9 mouse cellular contexts compared by ENCODE assay signal in genomic region chr2:84956274-84956673, GRCm38 (mm10). TPM values are rescaled to one million over a fixed set of nuclear protein-coding genes. Genes with fewer than 3 reads are reported as not detected.
DNase-seq lines count a peak whose midpoint lies in the region; ATAC-seq and TF ChIP-seq lines count a peak whose summit lies in the region.
"Had no signal": no experiment of that assay in that cellular context is flagged by ENCODE, and none has a peak within 500 bp of the region (broad histone marks: within the 10 kb centered on the region; RNA-seq: fewer than 3 reads in every experiment).

No protein-coding gene starts in this region.

- H3K4me3 ChIP-seq in ES-Bruce4 (ENCODE audit: low read depth, low read length) = no peak overlapping the region
- no peak overlapping the region for H3K4me3 ChIP-seq in lung, adult 2 months (replicated peaks; ENCODE audit: extremely low read depth, low read depth, low read length)
- H3K4me3 ChIP-seq: heart, embryonic 13.5 days had no signal

- peak; percentile 83 for TF ChIP-seq CTCF in ES-Bruce4 (IDR thresholded peaks at IDR 0.05; ENCODE audit: low read depth, low read length)
- peak; percentile 83 for TF ChIP-seq CTCF in lung, adult 2 months (IDR thresholded peaks at IDR 0.05; ENCODE audit: insufficient read depth, low read length)

- no peak overlapping the region for H3K9ac ChIP-seq in ES-Bruce4 (ENCODE audit: low read depth, poor library complexity, severe bottlenecking)
- H3K9ac ChIP-seq: heart, embryonic 13.5 days had no signal

- no peak for TF ChIP-seq EP300 in ES-Bruce4 (IDR thresholded peaks at IDR 0.05; ENCODE audit: insufficient read depth, low read depth, low read length)

- no peak overlapping the region for H3K27ac ChIP-seq in ES-Bruce4 (ENCODE audit: insufficient read depth, low read length)
- H3K27ac ChIP-seq: heart, embryonic 13.5 days had no signal

- H3K27me3 ChIP-seq in ES-Bruce4 (ENCODE audit: control insufficient read depth, insufficient read depth, low read length, poor library complexity, severe bottlenecking) = no peaks in the 10 kb centered on the region; the same call in 1 of the 2 replicates
- H3K27me3 ChIP-seq: heart, embryonic 13.5 days had no signal

- DNase-seq in B cell, adult 2 months = peak; percentile 91 to 92
- peak; percentile 7 for DNase-seq in cerebellum, adult 8-10 months
- peak; percentile 28 for DNase-seq in large intestine, adult 2 months (ENCODE audit: low read depth, low spot score)
- peak; percentile 47 for DNase-seq in lung, adult 2 months
- peak; percentile 39 for DNase-seq in retina, postnatal 1 day
- DNase-seq in yolk sac, embryonic 10.5 days (ENCODE audit: low spot score) = peak; percentile 57

- peak; percentile 95 for ATAC-seq in granulocyte monocyte progenitor cell, adult 5-6 weeks (replicated peaks; ENCODE audit: poor library complexity, severe bottlenecking)

- WGBS in large intestine, adult 2 months = 51% methylated on average over 5 of the region's 5 CpGs
- 45% methylated on average over 5 of the region's 5 CpGs for WGBS in lung, adult 2 months

- no peaks in the 10 kb centered on the region for H3K4me1 ChIP-seq in ES-Bruce4 (ENCODE audit: control insufficient read depth, insufficient read depth, low read length)
- H3K4me1 ChIP-seq in lung, adult 2 months (ENCODE audit: control insufficient read depth, insufficient read depth, low read length) = no peaks in the 10 kb centered on the region
- H3K4me1 ChIP-seq: heart, embryonic 13.5 days had no signal

- no peaks in the 10 kb centered on the region for H3K36me3 ChIP-seq in ES-Bruce4 (ENCODE audit: control insufficient read depth, insufficient read depth, low read length, poor library complexity, severe bottlenecking)

- no peak for TF ChIP-seq POLR2A in ES-Bruce4 (IDR thresholded peaks at IDR 0.05; ENCODE audit: insufficient read depth, low read length)
- TF ChIP-seq POLR2A in lung, adult 2 months (IDR thresholded peaks at IDR 0.05; ENCODE audit: borderline replicate concordance, extremely low read depth, low read depth, low read length) = no peak

- H3K9me3 ChIP-seq in ES-Bruce4 (replicated peaks; ENCODE audit: control insufficient read depth, insufficient read depth, low read length, poor library complexity, severe bottlenecking) = no peaks in the 10 kb centered on the region
- H3K9me3 ChIP-seq: heart, embryonic 13.5 days had no signal

RNA-seq across cellular contexts. Expression of gene Slc43a3, which starts 19.9 kb away (rescaled TPM):
- 4.4 and 4.9 TPM in 2 replicates for polyA plus RNA-seq in ES-Bruce4 (2011; ENCODE audit: insufficient read depth, insufficient read length, low read depth, missing spikeins)
- total RNA-seq in granulocyte monocyte progenitor cell, adult 5-6 weeks (2014; fragmentation: Nextera tagmentation) = 123 and 129 TPM in 2 replicates
- total RNA-seq in granulocyte monocyte progenitor cell, adult 5-6 weeks (2017) = 96.1 and 109 TPM in 2 replicates
- 21.8 and 48.3 TPM in 2 replicates for polyA plus RNA-seq in large intestine, adult 2 months (2012; rRNA removed)
- 325 and 376 TPM in 2 replicates for polyA plus RNA-seq in lung, adult 2 months (2012; rRNA removed)

RNA-seq across cellular contexts. Expression of gene Prg2, which starts 24.0 kb away (rescaled TPM):
- polyA plus RNA-seq in ES-Bruce4 (2011; ENCODE audit: insufficient read depth, insufficient read length, low read depth, missing spikeins) = not detected in 2 replicates
- total RNA-seq in granulocyte monocyte progenitor cell, adult 5-6 weeks (2014; fragmentation: Nextera tagmentation) = not detected in 2 replicates
- total RNA-seq in granulocyte monocyte progenitor cell, adult 5-6 weeks (2017) = 73.5 and 97.1 TPM in 2 replicates
- polyA plus RNA-seq in large intestine, adult 2 months (2012; rRNA removed) = 0.81 and 1.3 TPM in 2 replicates
- polyA plus RNA-seq in lung, adult 2 months (2012; rRNA removed) = 0.15 and 1.2 TPM in 2 replicates

RNA-seq across cellular contexts. Expression of gene Prg3, which starts 31.7 kb away (rescaled TPM):
- polyA plus RNA-seq in ES-Bruce4 (2011; ENCODE audit: insufficient read depth, insufficient read length, low read depth, missing spikeins) = not detected in 2 replicates
- total RNA-seq in granulocyte monocyte progenitor cell, adult 5-6 weeks (2014; fragmentation: Nextera tagmentation) = 7.6 and 17.0 TPM in 2 replicates
- total RNA-seq in granulocyte monocyte progenitor cell, adult 5-6 weeks (2017) = 10.5 and 16.0 TPM in 2 replicates
- polyA plus RNA-seq in large intestine, adult 2 months (2012; rRNA removed) = not detected in 2 replicates
- not detected in 2 replicates for polyA plus RNA-seq in lung, adult 2 months (2012; rRNA removed)

Comparison
In these comparisons a context has a peak if more than half of its experiments do, and no peak if none do; other contexts are left out.
1. DNase-seq: peak in every context shown above with its lines; median percentile 92 in B cell, adult 2 months; 57 in yolk sac, embryonic 10.5 days; 47 in lung, adult 2 months; 39 in retina, postnatal 1 day; 28 in large intestine, adult 2 months; 7 in cerebellum, adult 8-10 months.